In genomic region chr7:13277081-13277480, GRCm38 (mm10) we compare ENCODE assay signal across 8 mouse cellular contexts. TPM values are rescaled to one million over a fixed set of nuclear protein-coding genes. Genes with fewer than 3 reads are reported as not detected.
DNase-seq lines count a peak whose midpoint lies in the region; ATAC-seq and TF ChIP-seq lines count a peak whose summit lies in the region.

Gene Lig1 (plus strand): TSS chr7:13277283.

- peak within 1 kb of the TSS; percentile 84 for H3K4me3 ChIP-seq in lung, adult 2 months (replicated peaks; ENCODE audit: extremely low read depth, low read depth, low read length)
- peak within 1 kb of the TSS; percentile 80 for H3K4me3 ChIP-seq in bone marrow macrophage, adult 2 months (ENCODE audit: insufficient read depth, low read length)
- peak within 1 kb of the TSS; percentile 71 for H3K4me3 ChIP-seq in forebrain, embryonic 10.5 days
- peak within 1 kb of the TSS; percentile 60 for H3K4me3 ChIP-seq in limb, embryonic 12.5 days (replicated peaks)
- H3K4me3 ChIP-seq in small intestine, adult 2 months (ENCODE audit: low read depth, low read length), result peak within 1 kb of the TSS; percentile 87

- H3K4me1 ChIP-seq in lung, adult 2 months (ENCODE audit: control insufficient read depth, insufficient read depth, low read length), result peaks cover 2% of the 10 kb centered on the region
- no peaks in the 10 kb centered on the region for H3K4me1 ChIP-seq in bone marrow macrophage, adult 2 months (ENCODE audit: control insufficient read depth, insufficient read depth, low read length)
- H3K4me1 ChIP-seq in forebrain, embryonic 10.5 days, result peaks cover 11% of the 10 kb centered on the region
- no peaks in the 10 kb centered on the region for H3K4me1 ChIP-seq in limb, embryonic 12.5 days (replicated peaks)
- H3K4me1 ChIP-seq in small intestine, adult 2 months (ENCODE audit: control insufficient read depth, insufficient read depth, insufficient read length, low read length), result peaks cover 3% of the 10 kb centered on the region; the same call in 1 of the 2 replicates

- H3K9ac ChIP-seq in limb, embryonic 12.5 days (replicated peaks), result peak within 1 kb of the TSS; percentile 65

- no peak for ATAC-seq in limb, embryonic 12.5 days (ENCODE audit: insufficient number of reproducible peaks, insufficient read depth, low FRiP score, low TSS enrichment, low read depth)

- intact Hi-C loops in gastrocnemius, postnatal 14 days (cut with DNase I; ENCODE audit: low total_unique reads), result no loop called here

- H3K9me3 ChIP-seq in forebrain, embryonic 10.5 days, result no peaks in the 10 kb centered on the region
- H3K9me3 ChIP-seq in limb, embryonic 12.5 days, result peaks cover 8% of the 10 kb centered on the region; the same call in 1 of the 2 replicates

- H3K27me3 ChIP-seq in forebrain, embryonic 10.5 days (ENCODE audit: poor library complexity, severe bottlenecking), result no peaks in the 10 kb centered on the region
- no peaks in the 10 kb centered on the region for H3K27me3 ChIP-seq in limb, embryonic 12.5 days
- no peaks in the 10 kb centered on the region for H3K27me3 ChIP-seq in small intestine, adult 2 months (ENCODE audit: control insufficient read depth, insufficient read depth, low read length)

- peaks cover 63% of the 10 kb centered on the region for H3K36me3 ChIP-seq in forebrain, embryonic 10.5 days (replicated peaks)
- H3K36me3 ChIP-seq in limb, embryonic 12.5 days, result peaks cover 66% of the 10 kb centered on the region
- H3K36me3 ChIP-seq in small intestine, adult 2 months (ENCODE audit: control insufficient read depth, insufficient read depth, low read length), result no peaks in the 10 kb centered on the region

- no peak within 1 kb of the TSS for H3K27ac ChIP-seq in bone marrow macrophage, adult 2 months (ENCODE audit: insufficient read depth, low read depth, low read length)
- H3K27ac ChIP-seq in forebrain, embryonic 10.5 days, result peak within 1 kb of the TSS; percentile 97
- H3K27ac ChIP-seq in limb, embryonic 12.5 days, result peak within 1 kb of the TSS; percentile 87; the same call in 1 of the 2 replicates
- H3K27ac ChIP-seq in small intestine, adult 2 months (ENCODE audit: insufficient read depth, low read depth, low read length), result no peak within 1 kb of the TSS

- no peak for TF ChIP-seq POLR2A in lung, adult 2 months (IDR thresholded peaks at IDR 0.05; ENCODE audit: borderline replicate concordance, extremely low read depth, low read depth, low read length)
- no peak for TF ChIP-seq POLR2A in bone marrow macrophage, adult 2 months (IDR thresholded peaks at IDR 0.05; ENCODE audit: borderline replicate concordance, low read depth, low read length)
- TF ChIP-seq POLR2A in small intestine, adult 2 months (IDR thresholded peaks at IDR 0.05; ENCODE audit: low read depth, low read length), result no peak

- 98% methylated on average over 16 of the region's 16 CpGs for WGBS in lung, adult 2 months
- 98% methylated on average over 16 of the region's 16 CpGs for WGBS in forebrain, embryonic 10.5 days
- WGBS in limb, embryonic 12.5 days, result 97% methylated on average over 16 of the region's 16 CpGs
- 96% methylated on average over 16 of the region's 16 CpGs for WGBS in small intestine, adult 2 months

- no peak for TF ChIP-seq CTCF in lung, adult 2 months (IDR thresholded peaks at IDR 0.05; ENCODE audit: insufficient read depth, low read length)
- no peak for TF ChIP-seq CTCF in bone marrow macrophage, adult 2 months (IDR thresholded peaks at IDR 0.05; ENCODE audit: low read depth, low read length)
- no peak for TF ChIP-seq CTCF in small intestine, adult 2 months (IDR thresholded peaks at IDR 0.05; ENCODE audit: extremely low read depth, insufficient read length, insufficient replicate concordance, low read depth, low read length)

- no peak for DNase-seq in lung, adult 2 months
- DNase-seq in lung, postnatal 10 days, result no peak
- no peak for DNase-seq in forebrain, embryonic 10.5 days (ENCODE audit: extremely low spot score, low spot score)
- DNase-seq in urinary bladder, postnatal 14 days (ENCODE audit: low spot score), result no peak
- no peak for DNase-seq in gastrocnemius, postnatal 14 days

- H3K4me2 ChIP-seq in limb, embryonic 12.5 days, result peak within 1 kb of the TSS; percentile 60

RNA-seq across cellular contexts. Expression of gene Lig1, which starts in this region (rescaled TPM):
- polyA plus RNA-seq in lung, adult 2 months (2012; rRNA removed), result 4.4 and 4.7 TPM in 2 replicates
- 44.4 and 49.4 TPM in 2 replicates for polyA plus RNA-seq in bone marrow macrophage, adult 2 months (2012; ENCODE audit: insufficient read depth, insufficient read length, missing spikeins)
- 189 TPM in 2 replicates for polyA plus RNA-seq in forebrain, embryonic 10.5 days (2016; fragmentation: Nextera tagmentation; extraction: Ambion mirVana)
- 134 and 137 TPM in 2 replicates for polyA plus RNA-seq in limb, embryonic 12.5 days (2016; fragmentation: Nextera tagmentation; extraction: Ambion mirVana)
- 4.0 and 10.1 TPM in 2 replicates for polyA plus RNA-seq in small intestine, adult 2 months (2012; rRNA removed)
- total RNA-seq in gastrocnemius, postnatal 14 days (2021), result 1 to 10 TPM; 4.2 to 4.4 TPM

Comparison
In these comparisons a context has a peak if more than half of its experiments do, and no peak if none do; other contexts are left out.
1. H3K27ac ChIP-seq: peak in forebrain, embryonic 10.5 days (single experiment) and limb, embryonic 12.5 days (single experiment); none in bone marrow macrophage, adult 2 months (single experiment) and small intestine, adult 2 months (single experiment).
2. Peak in every context shown above with its lines, with median percentiles within 50 percentile points of each other: H3K4me3 ChIP-seq.